Mouse (Mus musculus) cerebellum, postnatal 4 days (tissue): ENCODE data around the gene Sp3.
"Not testable (repeated sequence)": the region's sequence is repeated elsewhere in the genome, so short reads cannot be mapped to it uniquely, and the experiment has no call there.

Experiments used
- DNase-seq, 2 experiments: peaks; one replicate each; pipeline ENCODE4 v3.0.0; 2022; ENCODE audit warnings: low spot score in 2 of 2, mixed read lengths in 1 of 2

The Sp3 gene

GRCm38 (mm10) chr2:72992497-72992896 is 12.3 kb upstream of the Sp3 start:
- DNase-seq = no peak

GRCm38 (mm10) chr2:72988945-72989344 is 8.7 kb upstream of the Sp3 start:
- DNase-seq = not testable (repeated sequence)

- DNase-seq = no peak
These were observed 6.4 kb upstream of the Sp3 start, which contains the start of gene Gm11084 for GRCm38 (mm10) chr2:72986616-72987015. TSS of gene Gm11084 (minus strand) at chr2:72986716.

- no peak for DNase-seq
These were observed 5.3 kb upstream of the Sp3 start for GRCm38 (mm10) chr2:72985516-72985915.

- no peak for DNase-seq
These were observed 4.6 kb upstream of the Sp3 start for GRCm38 (mm10) chr2:72984806-72985205.

GRCm38 (mm10) chr2:72983211-72983610 is 3.0 kb upstream of the Sp3 start:
- no peak for DNase-seq

GRCm38 (mm10) chr2:72982110-72982785 is 2.0 kb upstream of the Sp3 start:
- DNase-seq = no peak

- DNase-seq = no peak
These were observed 1.3 kb upstream of the Sp3 start for GRCm38 (mm10) chr2:72981441-72982109.

GRCm38 (mm10) chr2:72981075-72981420 is 802 bp upstream of the Sp3 start:
- DNase-seq = no peak

- DNase-seq = peak; percentile 68 to 78
These were observed 581 bp downstream of the Sp3 start for GRCm38 (mm10) chr2:72979659-72980071.

- peak; percentile 63 to 87 for DNase-seq
These were observed 1.2 kb downstream of the Sp3 start for GRCm38 (mm10) chr2:72978901-72979658.

GRCm38 (mm10) chr2:72978473-72978872 is 1.8 kb downstream of the Sp3 start:
- DNase-seq = peak in 1 of 2 experiments; percentile 58

- DNase-seq = no peak
These were observed 3.0 kb downstream of the Sp3 start for GRCm38 (mm10) chr2:72977272-72977671.

- no peak for DNase-seq
These were observed 4.2 kb downstream of the Sp3 start for GRCm38 (mm10) chr2:72976036-72976435.

GRCm38 (mm10) chr2:72970831-72971230 is 9.4 kb downstream of the Sp3 start:
- DNase-seq = no peak

- no peak for DNase-seq
These were observed 9.9 kb downstream of the Sp3 start for GRCm38 (mm10) chr2:72970302-72970701.

- no peak for DNase-seq
These were observed 11.7 kb downstream of the Sp3 start for GRCm38 (mm10) chr2:72968536-72968935.

GRCm38 (mm10) chr2:72965450-72965849 is 14.8 kb downstream of the Sp3 start:
- no peak for DNase-seq

- no peak for DNase-seq
These were observed 23.8 kb downstream of the Sp3 start for GRCm38 (mm10) chr2:72956415-72956814.

- no peak for DNase-seq
These were observed 27.3 kb downstream of the Sp3 start for GRCm38 (mm10) chr2:72952979-72953378.

- DNase-seq = no peak
These were observed 44.3 kb downstream of the Sp3 start for GRCm38 (mm10) chr2:72935937-72936336.

- DNase-seq = no peak
These were observed 48.1 kb downstream of the Sp3 start for GRCm38 (mm10) chr2:72932186-72932585.

- DNase-seq = no peak
These were observed 55.3 kb downstream of the Sp3 start for GRCm38 (mm10) chr2:72924981-72925380.
